Mouse (Mus musculus) spleen, adult 2 months (tissue): Measurements from ENCODE around the gene Rmi2.

ENCODE experiments used
- CTCF ChIP-seq: fragments of 200-500 bp; IDR thresholded peaks from 2 replicates; pipeline ENCODE4 v1.5.1; 2011; ENCODE audit warnings: mild to moderate bottlenecking, inconsistent platforms; ENCODE audit not compliant: insufficient read depth, insufficient read length, insufficient replicate concordance; ENCODE audit errors: extremely low read depth
- POLR2A ChIP-seq: fragments of 200-500 bp; IDR thresholded peaks from 2 replicates; pipeline ENCODE4 v1.6.1; 2011; ENCODE audit warnings: low read depth, low read length, inconsistent platforms

GRCm38 (mm10) chr16:10923561-10923960, 88.7 kb downstream of the Rmi2 start:
- TF ChIP-seq POLR2A (no peak), CTCF (no peak)
